Mouse (Mus musculus): ENCODE measurements around the gene Etv2. TPM values are rescaled to one million over a fixed set of nuclear protein-coding genes. Genes with fewer than 3 reads are reported as not detected.

The Etv2 gene
- not detected in 2 replicates for polyA plus RNA-seq (2012; rRNA removed)

DNA sequence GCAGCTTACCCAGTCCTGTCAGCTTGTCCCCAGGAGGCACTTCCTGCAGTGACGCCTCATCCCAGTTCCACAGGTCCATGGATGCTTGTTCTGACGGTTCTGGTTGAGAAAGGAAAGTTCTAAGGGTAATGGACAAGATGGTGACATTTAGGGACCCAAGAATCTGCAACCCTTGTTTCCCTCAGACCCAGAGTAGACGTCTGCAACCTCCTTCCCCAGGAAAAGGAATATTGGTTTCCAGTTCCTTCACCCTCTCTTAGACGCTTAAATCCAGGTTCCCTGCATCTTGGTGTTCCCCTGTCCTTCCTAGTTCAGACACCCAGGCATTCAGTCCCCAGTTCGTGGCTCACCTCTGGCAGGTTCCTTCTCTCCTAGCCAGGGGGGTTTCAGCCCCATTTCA, at the start of gene Etv2:
TSS of gene Etv2 (minus strand) at position 101 of the 400 bp plus-strand sequence.

DNA sequence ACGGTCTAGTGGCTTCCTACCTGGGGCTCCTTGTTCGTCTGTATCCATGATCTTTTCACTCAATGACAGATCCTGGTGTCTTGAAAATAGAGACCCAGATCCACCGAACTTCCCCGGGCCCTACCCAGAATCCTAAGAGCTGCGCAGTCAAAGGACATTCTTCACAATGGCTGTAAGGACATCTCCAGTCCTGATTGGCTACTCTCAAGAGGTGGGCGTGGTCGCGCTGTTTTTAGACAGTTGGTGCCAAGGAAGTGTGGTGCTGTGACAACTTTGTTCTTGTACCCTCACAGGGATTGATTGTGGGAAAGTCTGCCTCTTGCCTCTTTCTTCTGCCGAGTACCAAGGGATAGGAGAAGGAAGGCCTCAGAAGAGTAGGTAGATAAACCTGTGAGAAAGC, 35.8 kb upstream of the Etv2 start, which contains the start of gene Pmis2:
TSS of gene Pmis2 (minus strand) at position 126 of the 400 bp plus-strand sequence.

DNA sequence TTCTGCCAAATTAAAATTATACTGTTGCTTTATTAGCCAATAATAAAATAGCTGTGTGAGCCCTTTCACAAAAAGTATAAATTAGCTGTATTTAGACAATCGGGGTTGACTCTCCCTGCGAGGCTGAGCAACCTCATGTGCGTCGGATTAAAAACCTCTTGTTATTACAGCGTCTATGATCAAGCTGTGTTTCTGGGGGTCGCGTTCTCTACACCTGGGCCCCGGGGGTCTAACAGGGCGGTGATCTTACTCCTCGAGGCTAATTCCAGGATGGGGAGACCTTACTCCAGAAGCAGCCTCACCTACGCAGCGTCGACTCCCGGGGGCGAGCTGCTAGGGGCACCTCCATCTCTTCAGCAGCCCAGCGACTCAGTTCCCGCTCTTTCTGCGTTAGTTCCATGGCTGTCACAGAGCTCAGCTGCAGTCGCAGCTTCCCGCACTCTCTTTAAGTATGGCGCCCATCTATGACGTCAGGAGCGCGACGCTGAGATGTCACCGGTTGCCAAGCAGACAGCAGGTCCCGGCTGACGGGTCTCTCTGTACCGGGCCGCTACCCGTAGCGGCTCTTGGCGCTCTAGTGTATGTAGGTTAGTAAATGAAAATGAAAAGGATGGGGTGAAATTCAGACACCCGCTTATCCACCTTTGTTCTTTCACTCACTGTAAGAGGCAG, 29.0 kb upstream of the Etv2 start, which contains the start of gene Haus5:
TSS of gene Haus5 (minus strand) at position 466 of the 672 bp plus-strand sequence.

DNA sequence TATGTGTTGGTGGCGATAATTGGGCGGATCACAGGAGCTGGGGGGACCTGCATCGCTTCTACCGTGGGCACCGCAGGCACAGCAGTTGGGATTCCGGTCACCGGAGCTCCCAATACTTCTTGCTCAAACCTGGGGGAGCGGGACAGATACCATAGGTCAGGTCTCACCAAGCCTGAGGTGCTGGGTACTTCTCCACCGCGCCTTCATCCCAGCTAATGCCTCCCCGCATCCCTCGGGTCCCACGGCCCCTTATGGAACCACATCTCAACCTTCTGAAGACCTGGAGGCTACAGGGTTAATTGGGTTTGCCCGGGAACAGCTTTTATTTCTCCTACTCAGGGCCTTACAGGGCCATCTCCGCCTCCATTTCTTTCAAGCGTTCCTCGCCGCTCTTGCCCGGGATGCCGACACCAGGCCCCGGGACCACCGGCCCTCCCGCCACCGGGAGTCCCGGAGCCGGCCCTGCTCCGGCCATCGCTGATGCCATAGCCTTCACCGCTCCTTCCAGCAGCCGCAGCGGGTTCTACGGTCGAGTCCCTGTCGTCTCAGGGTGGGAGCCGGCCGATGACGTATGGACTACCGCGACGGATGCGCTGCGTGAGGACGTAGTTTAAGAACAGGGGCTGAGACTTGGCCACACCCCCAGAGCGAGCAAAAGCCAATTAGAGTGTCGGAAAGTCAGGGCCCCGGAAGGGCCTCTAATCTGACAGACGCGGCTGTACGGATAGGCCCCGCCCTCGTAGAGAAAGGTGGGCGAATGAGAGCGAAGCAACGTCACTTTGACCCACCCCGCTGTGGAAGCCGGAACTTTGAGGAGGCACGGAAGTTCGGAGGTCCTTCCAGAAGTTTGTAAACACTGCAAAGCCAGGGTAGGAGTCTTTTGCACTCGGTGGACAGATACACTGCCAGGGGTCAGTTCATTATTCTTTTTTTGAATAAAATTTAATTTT, 14.2 kb upstream of the Etv2 start, which contains the start of gene Rbm42:
TSS of gene Rbm42 (minus strand) at position 727 of the 950 bp plus-strand sequence.

DNA sequence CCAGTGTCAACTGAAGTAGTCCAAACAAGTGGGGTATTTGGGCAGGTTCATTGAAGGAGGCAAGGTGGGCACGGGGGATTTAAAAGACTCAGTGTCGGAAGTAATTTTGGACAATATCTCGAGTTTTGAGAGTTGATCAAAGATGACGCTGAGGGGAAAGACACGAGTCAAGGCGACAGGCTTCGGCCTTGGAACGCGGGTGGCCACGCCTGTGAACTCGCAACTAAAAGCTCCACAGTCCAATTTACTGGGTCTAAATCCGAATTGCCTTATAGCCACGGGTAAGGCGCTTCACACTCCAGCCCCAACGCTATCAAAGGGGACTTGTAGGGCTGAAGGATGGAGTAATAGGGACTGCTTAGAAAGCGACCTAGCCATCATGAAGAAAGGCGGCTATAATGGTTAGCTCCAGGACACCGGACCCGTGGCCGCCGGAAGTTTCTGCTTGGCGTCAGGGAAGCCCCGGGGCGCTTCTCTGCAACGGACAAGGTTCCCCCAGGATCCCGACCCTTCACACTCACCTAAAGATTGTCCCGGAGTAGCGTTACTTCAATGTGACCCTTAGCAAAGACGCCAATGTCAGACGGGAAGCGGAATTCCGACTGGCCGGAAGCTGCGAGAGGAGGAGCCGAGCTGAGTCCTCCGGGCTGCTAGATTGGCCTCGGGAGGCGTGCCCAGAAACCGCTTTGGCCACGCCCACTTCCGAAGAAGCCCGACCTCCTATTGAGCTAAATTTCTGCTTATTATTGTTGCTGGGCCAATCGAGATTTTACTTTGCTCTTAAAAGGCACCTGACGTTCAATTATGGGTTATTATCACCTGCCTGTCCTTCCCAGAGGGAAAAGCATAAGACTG, 9.9 kb downstream of the Etv2 start, which contains the start of gene Cox6b1:
TSS of gene Cox6b1 (minus strand) at position 622 of the 855 bp plus-strand sequence.

DNA sequence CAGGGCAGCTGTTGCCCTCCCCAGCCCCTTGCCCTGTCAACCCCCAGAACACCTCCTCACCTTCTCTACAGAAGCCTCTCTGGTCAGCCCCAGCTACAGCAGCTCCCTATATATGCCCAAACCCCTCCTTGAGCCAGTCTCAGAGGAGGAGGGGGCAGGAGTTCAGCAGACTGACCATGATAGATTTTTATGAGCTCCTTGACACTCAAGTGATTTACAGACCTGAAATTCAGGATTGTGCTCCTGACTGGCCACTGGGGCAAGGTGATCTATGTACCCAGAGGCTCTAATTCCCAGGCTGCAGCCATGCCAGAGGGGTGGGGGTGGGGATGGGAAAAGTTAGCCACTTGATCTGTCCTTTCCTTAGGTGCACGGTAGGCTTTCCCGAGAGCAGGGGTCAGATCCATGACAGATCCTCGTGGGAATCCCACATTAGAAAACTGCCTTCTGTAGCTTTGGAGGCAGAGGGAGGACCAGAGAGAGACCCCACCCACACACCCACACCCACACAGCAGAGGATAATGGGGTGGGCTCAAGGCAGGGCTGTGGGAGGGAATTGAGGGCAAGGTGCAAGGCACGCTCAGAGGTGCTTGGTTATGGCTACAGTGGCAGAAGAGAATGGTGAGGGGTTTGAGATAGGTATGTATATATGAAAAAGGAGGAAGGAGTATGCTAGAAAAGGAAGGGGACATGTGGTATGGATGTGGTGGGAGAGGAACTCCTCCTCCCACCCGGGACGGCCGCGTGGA, 22.8 kb downstream of the Etv2 start, which contains the start of gene Upk1a:
TSS of gene Upk1a (minus strand) at position 194 of the 749 bp plus-strand sequence.

DNA sequence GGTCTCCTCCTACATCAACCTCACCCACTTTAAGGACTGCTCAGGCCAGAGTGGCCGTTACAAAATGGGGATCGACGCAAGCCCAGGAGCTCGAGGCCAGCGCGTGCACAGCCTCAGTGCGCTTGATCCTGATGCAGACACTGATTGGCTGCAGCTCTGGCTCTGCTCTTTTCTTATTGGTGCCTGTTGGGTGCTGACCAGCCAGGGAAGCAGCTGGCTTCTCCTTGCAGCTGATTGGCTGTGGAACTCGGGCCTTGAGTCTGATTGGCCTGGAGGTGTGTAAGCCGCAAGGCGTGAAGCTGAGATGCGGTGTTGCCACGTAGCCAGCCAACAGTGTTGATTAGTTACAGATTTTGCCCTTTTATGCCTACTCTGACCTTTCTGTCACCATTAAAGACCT, 36.9 kb downstream of the Etv2 start, which contains the start of gene Zbtb32:
TSS of gene Zbtb32 (minus strand) at position 124 of the 400 bp plus-strand sequence.

DNA sequence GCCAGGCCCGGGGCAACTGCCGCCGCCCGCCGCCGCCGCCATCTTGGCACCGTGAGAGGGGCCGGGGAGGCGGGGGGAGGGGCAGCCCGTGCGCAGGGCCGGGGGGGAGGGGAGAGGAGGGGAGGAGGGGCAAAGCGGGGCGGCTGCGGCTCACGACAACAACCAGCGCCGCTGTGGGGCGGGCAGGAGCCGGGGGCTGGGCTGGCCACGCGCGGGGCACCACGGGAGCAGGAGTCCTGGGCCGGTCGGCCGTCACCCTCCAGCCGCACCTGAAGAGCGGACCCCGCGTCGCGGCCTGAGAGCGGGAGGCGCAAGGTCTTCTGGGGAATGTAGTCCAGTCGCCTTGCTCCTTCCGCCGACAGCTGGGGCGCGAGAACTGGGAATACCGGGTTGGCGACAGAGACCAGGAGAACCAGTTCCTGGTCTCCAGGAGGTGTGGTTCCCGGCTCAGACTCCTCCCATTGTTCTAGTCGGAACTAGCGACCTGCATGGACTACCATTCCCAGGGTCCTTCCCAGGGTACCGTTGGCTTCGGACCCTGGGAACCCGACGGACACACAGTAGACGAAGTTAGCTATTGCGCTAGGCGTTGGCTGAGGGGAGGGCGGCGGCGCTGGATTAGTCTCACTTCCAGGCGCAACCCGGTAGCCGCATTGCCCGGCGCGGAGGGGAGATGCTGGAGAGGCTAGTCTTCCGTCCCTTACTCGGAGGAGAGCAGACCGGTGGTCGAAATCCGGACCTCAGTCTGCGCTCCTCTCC, 46.8 kb downstream of the Etv2 start, which contains the start of gene Kmt2b:
TSS of gene Kmt2b (minus strand) at position 51 of the 759 bp plus-strand sequence.

Other genes with a start within 250 kb of the Etv2 start
- gene Tyrobp, start 222.1 kb downstream of the Etv2 start, polyA plus RNA-seq (2012; rRNA removed), result 38.9 and 55.7 TPM in 2 replicates
- gene Hcst, start 216.0 kb downstream of the Etv2 start, polyA plus RNA-seq (2012; rRNA removed), result 3.8 and 16.6 TPM in 2 replicates
- gene Nfkbid, start 214.1 kb downstream of the Etv2 start, polyA plus RNA-seq (2012; rRNA removed), result 2.3 and 3.7 TPM in 2 replicates
- 30.9 and 40.1 TPM in 2 replicates for gene Aplp1, start 190.3 kb downstream of the Etv2 start, polyA plus RNA-seq (2012; rRNA removed)
- gene Kirrel2, start 178.2 kb downstream of the Etv2 start, polyA plus RNA-seq (2012; rRNA removed), result 0.42 and 2.0 TPM in 2 replicates
- gene Nphs1, start 177.5 kb downstream of the Etv2 start, polyA plus RNA-seq (2012; rRNA removed), result 0.12 and 0.32 TPM in 2 replicates
- 0.15 TPM in 1 of 2 replicates, not detected in the other for gene Prodh2, start 142.2 kb downstream of the Etv2 start, polyA plus RNA-seq (2012; rRNA removed)
- gene Arhgap33, start 100.8 kb downstream of the Etv2 start, polyA plus RNA-seq (2012; rRNA removed), result 4.7 and 6.1 TPM in 2 replicates
- gene Hspb6, start 83.7 kb downstream of the Etv2 start, polyA plus RNA-seq (2012; rRNA removed), result 129 and 132 TPM in 2 replicates
- 3.4 and 3.9 TPM in 2 replicates for gene Proser3, start 83.6 kb downstream of the Etv2 start, polyA plus RNA-seq (2012; rRNA removed)
- 14.3 and 19.7 TPM in 2 replicates for gene Lin37, start 76.0 kb downstream of the Etv2 start, polyA plus RNA-seq (2012; rRNA removed)
- 32.7 and 35.6 TPM in 2 replicates for gene U2af1l4, start 72.6 kb downstream of the Etv2 start, polyA plus RNA-seq (2012; rRNA removed)
- gene Gm49396, start 72.5 kb downstream of the Etv2 start, polyA plus RNA-seq (2012; rRNA removed), result 0.66 and 0.85 TPM in 2 replicates
- 70.1 and 76.5 TPM in 2 replicates for gene Psenen, start 72.2 kb downstream of the Etv2 start, polyA plus RNA-seq (2012; rRNA removed)
- gene Igflr1, start 70.4 kb downstream of the Etv2 start, polyA plus RNA-seq (2012; rRNA removed), result 4.5 and 5.3 TPM in 2 replicates
- gene Kmt2b, start 47.1 kb downstream of the Etv2 start, polyA plus RNA-seq (2012; rRNA removed), result 17.8 and 24.6 TPM in 2 replicates
- 3.6 and 4.9 TPM in 2 replicates for gene Zbtb32, start 36.9 kb downstream of the Etv2 start, polyA plus RNA-seq (2012; rRNA removed)
- gene Upk1a, start 23.0 kb downstream of the Etv2 start, polyA plus RNA-seq (2012; rRNA removed), result 4.0 TPM in 2 replicates
- 263 and 306 TPM in 2 replicates for gene Cox6b1, start 9.7 kb downstream of the Etv2 start, polyA plus RNA-seq (2012; rRNA removed)
- 42.7 and 58.2 TPM in 2 replicates for gene Rbm42, start 14.5 kb upstream of the Etv2 start, polyA plus RNA-seq (2012; rRNA removed)
- 2.2 and 4.0 TPM in 2 replicates for gene Haus5, start 29.1 kb upstream of the Etv2 start, polyA plus RNA-seq (2012; rRNA removed)
- gene Pmis2, start 35.8 kb upstream of the Etv2 start, polyA plus RNA-seq (2012; rRNA removed), result not detected in 2 replicates
- gene 2200002J24Rik, start 63.1 kb upstream of the Etv2 start, polyA plus RNA-seq (2012; rRNA removed), result 18.8 and 40.8 TPM in 2 replicates
- 1,538 and 2,919 TPM in 2 replicates for gene Atp4a, start 76.4 kb upstream of the Etv2 start, polyA plus RNA-seq (2012; rRNA removed)
- 111 and 145 TPM in 2 replicates for gene Tmem147, start 93.7 kb upstream of the Etv2 start, polyA plus RNA-seq (2012; rRNA removed)
- gene Gapdhs, start 107.8 kb upstream of the Etv2 start, polyA plus RNA-seq (2012; rRNA removed), result not detected in 2 replicates
- 94.0 and 112 TPM in 2 replicates for gene Sbsn, start 115.6 kb upstream of the Etv2 start, polyA plus RNA-seq (2012; rRNA removed)
- 1,147 and 1,166 TPM in 2 replicates for gene Dmkn, start 127.9 kb upstream of the Etv2 start, polyA plus RNA-seq (2012; rRNA removed)
- gene Krtdap, start 152.0 kb upstream of the Etv2 start, polyA plus RNA-seq (2012; rRNA removed), result 362 and 714 TPM in 2 replicates
- gene Ffar2, start 187.9 kb upstream of the Etv2 start, polyA plus RNA-seq (2012; rRNA removed), result 4.2 and 4.8 TPM in 2 replicates
- gene Ffar3, start 220.3 kb upstream of the Etv2 start, polyA plus RNA-seq (2012; rRNA removed), result 0.10 TPM in 1 of 2 replicates, not detected in the other
- gene Ffar1, start 225.7 kb upstream of the Etv2 start, polyA plus RNA-seq (2012; rRNA removed), result 0.03 and 0.06 TPM in 2 replicates
- gene Cd22, start 244.5 kb upstream of the Etv2 start, polyA plus RNA-seq (2012; rRNA removed), result 0.25 and 0.26 TPM in 2 replicates